Mouse (Mus musculus) spleen, adult 2 months (tissue): ENCODE results near the gene Fgfr2.

Source experiments
- CTCF ChIP-seq: fragments of 200-500 bp; IDR thresholded peaks from 2 replicates; pipeline ENCODE4 v1.5.1; 2011; ENCODE audit warnings: mild to moderate bottlenecking, inconsistent platforms; ENCODE audit not compliant: insufficient read depth, insufficient read length, insufficient replicate concordance; ENCODE audit errors: extremely low read depth
- POLR2A ChIP-seq: fragments of 200-500 bp; IDR thresholded peaks from 2 replicates; pipeline ENCODE4 v1.6.1; 2011; ENCODE audit warnings: low read depth, low read length, inconsistent platforms

- no peak for TF ChIP-seq POLR2A
- no peak for TF ChIP-seq CTCF
These were observed 94.1 kb downstream of the Fgfr2 start for GRCm38 (mm10) chr7:133029004-133029403.
